Mouse (Mus musculus): ENCODE results near the gene Tbx21.

DNA sequence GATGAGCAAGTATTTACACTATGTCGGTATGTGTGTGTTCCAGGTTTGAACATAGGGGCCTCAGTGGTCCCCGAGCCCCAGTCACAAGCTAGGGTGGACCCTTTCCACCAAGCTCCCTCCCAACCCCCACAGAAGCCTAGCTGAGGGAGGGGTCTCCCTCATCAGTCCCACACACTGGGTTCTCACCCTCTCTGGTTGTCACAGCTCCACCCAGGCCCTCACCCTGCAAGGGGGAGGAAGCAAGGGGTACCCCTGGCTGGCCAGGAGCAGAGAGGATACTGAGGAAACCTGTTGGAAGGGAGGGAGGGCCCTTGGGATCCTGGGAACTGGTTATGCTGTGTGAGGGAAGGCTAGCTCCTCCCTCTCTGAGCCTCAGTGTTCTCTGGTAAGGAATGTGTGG lies 30.2 kb upstream of the Tbx21 start:
- TF ChIP-seq CTCF (IDR thresholded peaks at IDR 0.05; ENCODE audit: control insufficient read depth, insufficient read depth, insufficient replicate concordance, low read depth, low read length) = no peak
- TF ChIP-seq POLR2A (IDR thresholded peaks at IDR 0.05; ENCODE audit: control insufficient read depth, low read depth, low read length) = no peak
